Mouse (Mus musculus): ENCODE results near the gene Lin28a. TPM values are rescaled to one million over a fixed set of nuclear protein-coding genes. Genes with fewer than 3 reads are reported as not detected.

Gene Lin28a
- polyA plus RNA-seq, 1 experiment from 2014 or later = not detected

- Histone ChIP-seq H3K4me2 (peak overlapping the region; percentile 57), H3K27ac (no peak overlapping the region), H3K4me3 (peak overlapping the region; percentile 29), H3K9ac (no peak overlapping the region), H3K27me3 (peaks cover 51% of the 10 kb centered on the region), H3K4me1 (peaks cover 24% of the 10 kb centered on the region), H3K9me3 (no peaks in the 10 kb centered on the region), H3K36me3 (no peaks in the 10 kb centered on the region)
- ATAC-seq (ENCODE audit: insufficient number of reproducible peaks, insufficient read depth, low FRiP score, low TSS enrichment, low read depth) = no peak
- under 1% methylated on average over 44 of the region's 46 CpGs for WGBS
These were observed 433 bp downstream of the Lin28a start for GRCm38 (mm10) chr4:134018038-134018778.

GRCm38 (mm10) chr4:134017201-134017865 is 1.3 kb downstream of the Lin28a start:
- ATAC-seq (ENCODE audit: insufficient number of reproducible peaks, insufficient read depth, low FRiP score, low TSS enrichment, low read depth) = no peak
- H3K4me2 ChIP-seq = peak overlapping the region; percentile 57

GRCm38 (mm10) chr4:134016767-134017166 is 1.9 kb downstream of the Lin28a start:
- no peak overlapping the region for H3K4me3 ChIP-seq

More at GRCm38 (mm10) chr4:134017201-134017865, 1.3 kb downstream of the Lin28a start:
- H3K36me3 ChIP-seq = no peaks in the 10 kb centered on the region
- no peak overlapping the region for H3K9ac ChIP-seq
- peak overlapping the region; percentile 29; the same call in 1 of the 2 replicates for H3K4me3 ChIP-seq
- H3K27ac ChIP-seq = no peak overlapping the region
- 2% methylated on average over 21 of the region's 21 CpGs for WGBS
- peaks cover 51% of the 10 kb centered on the region for H3K27me3 ChIP-seq
- H3K4me1 ChIP-seq = peaks cover 24% of the 10 kb centered on the region
- H3K9me3 ChIP-seq = no peaks in the 10 kb centered on the region

GRCm38 (mm10) chr4:134016208-134016607 is 2.4 kb downstream of the Lin28a start:
- no peaks in the 10 kb centered on the region for H3K36me3 ChIP-seq
- no peak overlapping the region for H3K9ac ChIP-seq
- H3K9me3 ChIP-seq = no peaks in the 10 kb centered on the region
- no peak overlapping the region for H3K4me2 ChIP-seq
- H3K4me1 ChIP-seq = peaks cover 35% of the 10 kb centered on the region
- H3K4me3 ChIP-seq = no peak overlapping the region
- H3K27me3 ChIP-seq = peaks cover 51% of the 10 kb centered on the region
- ATAC-seq (ENCODE audit: insufficient number of reproducible peaks, insufficient read depth, low FRiP score, low TSS enrichment, low read depth) = no peak
- WGBS = 9% methylated on average over 7 of the region's 7 CpGs
- H3K27ac ChIP-seq = no peak overlapping the region

More at GRCm38 (mm10) chr4:134016767-134017166, 1.9 kb downstream of the Lin28a start:
- Histone ChIP-seq H3K27me3 (peaks cover 51% of the 10 kb centered on the region), H3K9me3 (no peaks in the 10 kb centered on the region), H3K4me1 (peaks cover 29% of the 10 kb centered on the region), H3K36me3 (no peaks in the 10 kb centered on the region), H3K27ac (no peak overlapping the region), H3K4me2 (no peak overlapping the region), H3K9ac (no peak overlapping the region)
- no peak for ATAC-seq (ENCODE audit: insufficient number of reproducible peaks, insufficient read depth, low FRiP score, low TSS enrichment, low read depth)
- WGBS = 3% methylated on average over 8 of the region's 8 CpGs

DNA sequence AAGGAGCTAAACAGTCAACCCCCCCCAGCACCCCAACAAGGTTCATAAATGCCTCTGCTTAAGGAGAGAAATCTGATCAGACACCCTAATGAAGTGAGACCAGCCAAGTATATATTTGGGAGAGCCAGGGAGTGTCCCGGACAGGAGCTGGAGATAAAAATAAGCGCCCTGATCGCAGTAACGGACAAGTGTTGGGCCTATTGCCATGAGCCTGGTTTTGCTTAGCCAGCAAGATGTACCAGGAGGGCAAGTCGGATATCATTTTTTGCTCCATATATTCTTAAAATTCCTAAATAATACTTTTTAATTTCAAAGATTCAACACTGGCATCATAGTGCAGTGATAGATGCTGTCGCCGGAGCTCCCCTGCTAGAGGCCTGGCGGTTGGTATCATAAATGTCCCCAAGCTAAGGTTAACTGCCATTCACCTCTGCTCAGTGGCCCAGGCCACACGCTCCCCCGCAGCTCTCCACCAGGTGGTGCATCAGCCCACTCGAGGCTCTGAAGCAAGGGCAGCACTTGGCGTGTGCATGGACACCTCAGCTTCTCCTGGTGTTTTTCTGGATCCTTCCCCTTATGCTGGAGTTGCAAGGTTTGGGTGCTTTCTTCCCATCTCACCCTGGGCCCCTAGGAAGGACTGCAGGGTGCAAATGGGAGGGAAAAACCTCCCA is 5.6 kb downstream of the Lin28a start:
- 43% methylated on average over 12 of the region's 12 CpGs for WGBS
- H3K36me3 ChIP-seq = no peaks in the 10 kb centered on the region
- H3K9me3 ChIP-seq = no peaks in the 10 kb centered on the region
- H3K4me3 ChIP-seq = no peak overlapping the region
- H3K27me3 ChIP-seq = peaks cover 25% of the 10 kb centered on the region
- no peak for ATAC-seq (ENCODE audit: insufficient number of reproducible peaks, insufficient read depth, low FRiP score, low TSS enrichment, low read depth)
- no peak overlapping the region for H3K4me2 ChIP-seq
- peaks cover 27% of the 10 kb centered on the region for H3K4me1 ChIP-seq
- H3K27ac ChIP-seq = no peak overlapping the region
- no peak overlapping the region for H3K9ac ChIP-seq

- ATAC-seq (ENCODE audit: insufficient number of reproducible peaks, insufficient read depth, low FRiP score, low TSS enrichment, low read depth) = no peak
- H3K4me2 ChIP-seq = peak overlapping the region; percentile 11; the same call in 1 of the 2 replicates
- H3K4me3 ChIP-seq = no peak overlapping the region
- no peaks in the 10 kb centered on the region for H3K36me3 ChIP-seq
- H3K27ac ChIP-seq = no peak overlapping the region
- H3K9me3 ChIP-seq = no peaks in the 10 kb centered on the region
- peaks cover 13% of the 10 kb centered on the region for H3K27me3 ChIP-seq
- no peak overlapping the region for H3K9ac ChIP-seq
- 11% methylated on average over 16 of the region's 16 CpGs for WGBS
- H3K4me1 ChIP-seq = peaks cover 14% of the 10 kb centered on the region
These were observed 6.9 kb downstream of the Lin28a start for GRCm38 (mm10) chr4:134011450-134012414.

DNA sequence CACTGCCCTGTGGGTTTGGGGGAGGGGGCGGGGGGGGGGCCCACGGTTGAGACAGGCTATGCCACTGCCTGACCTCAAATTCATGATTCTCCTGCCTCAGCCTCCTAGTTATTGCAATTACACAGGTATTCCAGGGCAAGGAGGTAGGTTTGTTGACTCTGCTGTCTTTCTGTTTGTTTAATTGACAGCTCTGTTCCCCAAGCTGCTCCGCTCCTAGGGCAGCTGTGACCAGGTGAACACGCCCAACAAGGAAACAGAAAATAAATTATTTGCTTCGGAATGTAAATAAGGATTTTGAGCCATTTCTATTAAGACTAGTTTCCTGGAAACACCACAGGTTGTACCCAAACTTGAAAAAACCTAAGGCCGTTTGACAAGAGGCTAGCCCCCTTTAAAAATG is 8.9 kb downstream of the Lin28a start:
- Histone ChIP-seq H3K27ac (no peak overlapping the region), H3K36me3 (no peaks in the 10 kb centered on the region), H3K4me3 (no peak overlapping the region), H3K9me3 (no peaks in the 10 kb centered on the region), H3K4me2 (no peak overlapping the region), H3K9ac (no peak overlapping the region), H3K27me3 (no peaks in the 10 kb centered on the region), H3K4me1 (peaks cover 12% of the 10 kb centered on the region)
- WGBS = 77% methylated on average over 6 of the region's 6 CpGs
- no peak for ATAC-seq (ENCODE audit: insufficient number of reproducible peaks, insufficient read depth, low FRiP score, low TSS enrichment, low read depth)

DNA sequence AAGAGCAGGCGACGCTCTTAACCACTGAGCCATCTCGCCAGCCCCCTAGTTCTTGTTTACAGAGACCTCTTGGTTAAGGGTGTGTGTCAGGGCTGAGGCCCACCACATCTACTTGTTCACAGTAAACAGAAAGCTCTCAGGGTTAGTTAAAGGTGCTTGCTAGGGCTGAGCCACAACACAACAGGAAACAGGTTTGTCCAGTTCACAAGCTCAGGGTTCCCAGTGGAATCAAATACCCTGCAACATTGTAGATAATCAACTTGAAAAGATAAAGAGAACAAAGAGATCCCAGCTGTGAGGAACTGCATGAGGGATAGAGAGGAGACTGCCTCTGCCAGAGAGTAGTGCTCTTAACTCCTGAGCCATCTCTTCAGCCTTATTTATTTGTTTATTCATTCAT is 11.8 kb downstream of the Lin28a start:
- Histone ChIP-seq H3K4me2 (no peak overlapping the region), H3K9ac (no peak overlapping the region), H3K4me3 (no peak overlapping the region), H3K27me3 (no peaks in the 10 kb centered on the region), H3K36me3 (no peaks in the 10 kb centered on the region), H3K4me1 (peaks cover 7% of the 10 kb centered on the region), H3K9me3 (no peaks in the 10 kb centered on the region), H3K27ac (no peak overlapping the region)
- WGBS = 88% methylated on average over 3 of the region's 3 CpGs
- no peak for ATAC-seq (ENCODE audit: insufficient number of reproducible peaks, insufficient read depth, low FRiP score, low TSS enrichment, low read depth)

- no peak overlapping the region for H3K4me2 ChIP-seq
- no peaks in the 10 kb centered on the region for H3K4me1 ChIP-seq
- no peak overlapping the region for H3K9ac ChIP-seq
- H3K9me3 ChIP-seq = no peaks in the 10 kb centered on the region
- WGBS = 81% methylated on average over 12 of the region's 12 CpGs
- no peaks in the 10 kb centered on the region for H3K36me3 ChIP-seq
- no peak for ATAC-seq (ENCODE audit: insufficient number of reproducible peaks, insufficient read depth, low FRiP score, low TSS enrichment, low read depth)
- H3K27ac ChIP-seq = no peak overlapping the region
- H3K4me3 ChIP-seq = no peak overlapping the region
- no peaks in the 10 kb centered on the region for H3K27me3 ChIP-seq
These were observed 12.9 kb downstream of the Lin28a start for GRCm38 (mm10) chr4:134005581-134006358.

DNA sequence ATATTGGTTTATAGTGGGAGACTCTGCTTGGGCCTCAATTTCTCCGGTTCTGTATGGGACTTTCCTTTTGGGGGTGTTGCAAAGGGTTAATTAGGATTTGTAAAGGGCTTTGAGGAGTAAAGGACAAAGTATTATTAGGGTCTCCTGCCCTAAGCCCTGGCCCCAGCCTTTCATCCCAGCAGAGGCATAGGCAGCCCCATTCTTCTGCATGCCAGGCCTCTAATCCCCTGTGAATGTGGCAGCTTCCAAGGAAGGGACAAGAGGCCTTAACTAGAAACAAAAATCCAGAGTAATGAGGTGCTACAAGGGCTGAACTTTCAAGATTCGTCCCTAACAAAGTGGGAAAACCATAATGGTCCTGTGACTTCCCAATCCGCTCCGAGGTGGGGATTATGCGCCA is 15.7 kb downstream of the Lin28a start:
- Histone ChIP-seq H3K9me3 (no peaks in the 10 kb centered on the region), H3K4me3 (no peak overlapping the region), H3K4me2 (no peak overlapping the region), H3K9ac (no peak overlapping the region), H3K27ac (no peak overlapping the region), H3K36me3 (no peaks in the 10 kb centered on the region), H3K27me3 (no peaks in the 10 kb centered on the region), H3K4me1 (peaks cover 7% of the 10 kb centered on the region)
- 43% methylated on average over 5 of the region's 5 CpGs for WGBS
- ATAC-seq (ENCODE audit: insufficient number of reproducible peaks, insufficient read depth, low FRiP score, low TSS enrichment, low read depth) = no peak
